Mouse (Mus musculus): ENCODE data around the gene Gm20795. TPM values are rescaled to one million over a fixed set of nuclear protein-coding genes. Genes with fewer than 3 reads are reported as not detected.
"Not testable (repeated sequence)": the region's sequence is repeated elsewhere in the genome, so short reads cannot be mapped to it uniquely, and the experiment has no call there.

Gene Gm20795
- not detected in 2 replicates for polyA plus RNA-seq (2014; fragmentation: Nextera tagmentation; extraction: Ambion mirVana)

DNA sequence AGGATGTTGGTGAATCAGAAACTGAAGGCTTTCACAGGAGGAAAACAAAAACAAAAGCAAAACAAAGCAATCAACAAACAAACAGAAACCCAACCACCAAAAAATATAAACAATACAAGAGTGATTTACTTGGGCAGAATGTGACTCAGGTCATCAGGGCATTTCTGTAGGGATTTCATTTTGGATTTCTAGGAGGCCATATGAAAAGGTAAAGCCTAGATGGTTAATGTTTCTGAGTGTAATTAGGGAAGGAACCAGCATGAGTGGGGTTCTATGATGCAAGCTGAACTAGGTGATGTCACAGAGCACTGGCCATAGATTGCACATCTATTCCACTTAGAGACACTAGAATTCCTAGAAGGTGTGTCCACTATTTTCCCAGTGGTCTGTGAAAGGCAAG, at the start of gene Gm20795:
Gm20795 (plus strand) TSS at position 301 of the 400 bp plus-strand sequence.
- H3K9me3 ChIP-seq (ENCODE audit: control insufficient read depth, low read length); H3K36me3 ChIP-seq (ENCODE audit: control insufficient read depth, insufficient read depth, low read length); ATAC-seq (ENCODE audit: low FRiP score, low TSS enrichment): not testable (repeated sequence)

GRCm38 (mm10) chrY:40775665-40776064, 29.0 kb upstream of the Gm20795 start, which contains the start of gene Gm21797:
Gene Gm21797 (minus strand): TSS chrY:40775765.
- not testable (repeated sequence) for ATAC-seq (ENCODE audit: low FRiP score, low TSS enrichment)

More for the DNA sequence above, at the start of gene Gm20795:
- not testable (repeated sequence) for H3K27me3 ChIP-seq (ENCODE audit: control insufficient read depth, insufficient read depth, low read length); H3K9ac ChIP-seq (replicated peaks; ENCODE audit: low read length); H3K4me1 ChIP-seq (ENCODE audit: control insufficient read depth, insufficient read depth, low read length); H3K4me3 ChIP-seq (replicated peaks; ENCODE audit: low read depth, low read length); DNase-seq; H3K27ac ChIP-seq (replicated peaks; ENCODE audit: low read depth, low read length); H3K4me2 ChIP-seq (ENCODE audit: low read length)

More at GRCm38 (mm10) chrY:40775665-40776064, 29.0 kb upstream of the Gm20795 start, which contains the start of gene Gm21797:
- H3K9ac ChIP-seq (replicated peaks; ENCODE audit: low read length); H3K27ac ChIP-seq (replicated peaks; ENCODE audit: low read depth, low read length); H3K4me3 ChIP-seq (replicated peaks; ENCODE audit: low read depth, low read length); DNase-seq; H3K4me2 ChIP-seq (ENCODE audit: low read length); H3K36me3 ChIP-seq (ENCODE audit: control insufficient read depth, insufficient read depth, low read length); H3K27me3 ChIP-seq (ENCODE audit: control insufficient read depth, insufficient read depth, low read length); H3K4me1 ChIP-seq (ENCODE audit: control insufficient read depth, insufficient read depth, low read length); H3K9me3 ChIP-seq (ENCODE audit: control insufficient read depth, low read length): not testable (repeated sequence)
- no CpG with 5 or more reads among the region's 3 CpGs for WGBS

Other genes starting within 250 kb of the Gm20795 start
- gene Gm21852, start 152.9 kb upstream of the Gm20795 start, polyA plus RNA-seq (2014; fragmentation: Nextera tagmentation; extraction: Ambion mirVana) = not detected in 2 replicates
- gene Gm21797, start 29.1 kb upstream of the Gm20795 start, polyA plus RNA-seq (2014; fragmentation: Nextera tagmentation; extraction: Ambion mirVana) = not detected in 2 replicates

Measured in midbrain, embryonic 14.5 days (tissue).